Mouse (Mus musculus): ENCODE data around the gene 4930451I11Rik.

4930451I11Rik gene

DNA sequence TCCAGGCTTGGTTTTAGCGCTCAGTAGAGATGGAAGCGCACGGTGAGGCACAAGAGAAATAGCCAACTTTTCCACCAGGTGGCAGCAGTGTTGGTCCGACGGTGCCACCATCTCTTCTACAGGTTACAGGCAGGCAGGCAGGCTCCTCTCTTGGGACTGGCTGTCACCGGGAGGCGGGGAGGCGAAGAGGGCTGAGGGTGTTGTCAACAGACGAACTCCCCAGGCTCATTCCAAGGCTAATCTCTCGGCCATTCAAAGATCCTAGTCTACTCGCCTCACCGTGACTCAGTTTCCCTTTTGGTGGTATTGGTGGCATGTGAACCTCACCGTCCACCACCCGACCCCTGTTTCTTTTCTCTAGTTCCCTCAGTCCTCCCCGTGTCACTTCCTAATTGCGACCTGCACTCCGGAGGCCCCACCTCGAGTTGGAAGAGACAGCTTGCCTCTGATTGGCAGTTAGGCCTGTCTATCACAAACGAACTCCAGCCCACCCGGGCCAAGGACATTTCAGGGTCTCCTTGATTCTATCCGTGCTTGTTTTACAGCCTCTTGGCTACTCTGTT lies 678 bp upstream of the 4930451I11Rik start:
- DNase-seq: peak; percentile 88

DNA sequence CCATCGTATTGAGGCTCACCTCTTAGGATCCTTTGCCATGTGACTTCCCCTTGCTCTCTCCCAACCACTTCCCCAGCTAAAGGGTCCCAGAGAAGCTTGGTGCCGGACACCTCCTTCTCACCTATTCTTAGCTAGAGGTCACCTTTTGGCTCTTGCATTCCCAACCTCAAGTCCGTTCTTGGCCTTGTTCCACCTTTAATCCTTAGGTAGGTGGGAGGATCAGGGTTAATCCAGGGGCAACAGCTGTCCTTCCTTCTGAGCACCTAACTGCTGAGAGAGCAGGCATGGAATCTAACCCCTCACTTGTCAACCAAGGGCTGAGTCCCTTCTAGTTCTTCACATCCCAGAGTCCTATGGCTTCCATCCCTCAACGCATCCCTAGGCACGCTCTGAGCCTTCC lies 5.5 kb downstream of the 4930451I11Rik start:
- no peak for DNase-seq

DNA sequence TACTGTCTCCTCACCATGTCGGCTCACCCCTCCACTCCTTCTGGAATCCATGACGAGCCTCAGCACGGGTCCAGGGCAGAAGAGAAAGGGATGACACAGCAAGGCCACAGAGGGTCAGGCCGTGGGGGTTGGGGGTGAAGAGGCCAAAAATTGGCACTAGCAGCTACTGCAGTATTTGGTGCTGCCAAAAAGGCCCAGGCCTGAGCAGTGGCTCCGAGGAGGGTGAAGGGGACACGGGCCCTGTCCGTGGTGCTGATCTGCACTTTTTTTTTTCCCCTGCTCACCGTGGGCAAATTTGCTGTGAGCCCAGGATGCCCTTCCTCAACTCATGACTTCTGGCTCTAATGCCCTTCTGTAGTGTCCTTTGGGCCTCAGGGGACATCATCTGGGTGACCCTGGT lies 6.0 kb downstream of the 4930451I11Rik start:
- DNase-seq: no peak

DNA sequence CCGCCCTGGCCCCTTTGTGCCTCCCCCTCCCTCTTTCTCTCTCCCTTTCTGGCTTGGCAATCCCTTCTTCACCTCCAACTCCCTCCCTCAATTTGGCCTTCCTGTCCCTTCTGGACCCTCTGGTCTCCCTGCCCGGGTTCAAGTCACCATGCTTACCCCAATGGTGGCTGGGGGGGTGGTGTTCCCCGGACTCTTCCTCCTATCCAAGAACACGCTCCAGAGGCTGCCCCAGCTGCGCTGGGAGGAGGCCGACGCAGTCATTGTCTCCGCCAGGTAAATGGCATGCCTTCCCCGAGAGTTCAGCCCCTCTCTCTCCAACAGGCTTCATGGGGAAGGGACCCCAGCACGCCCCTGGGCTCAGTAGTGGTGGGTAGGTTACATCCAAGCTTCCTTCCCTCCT lies 7.5 kb downstream of the 4930451I11Rik start:
- no peak for DNase-seq

DNA sequence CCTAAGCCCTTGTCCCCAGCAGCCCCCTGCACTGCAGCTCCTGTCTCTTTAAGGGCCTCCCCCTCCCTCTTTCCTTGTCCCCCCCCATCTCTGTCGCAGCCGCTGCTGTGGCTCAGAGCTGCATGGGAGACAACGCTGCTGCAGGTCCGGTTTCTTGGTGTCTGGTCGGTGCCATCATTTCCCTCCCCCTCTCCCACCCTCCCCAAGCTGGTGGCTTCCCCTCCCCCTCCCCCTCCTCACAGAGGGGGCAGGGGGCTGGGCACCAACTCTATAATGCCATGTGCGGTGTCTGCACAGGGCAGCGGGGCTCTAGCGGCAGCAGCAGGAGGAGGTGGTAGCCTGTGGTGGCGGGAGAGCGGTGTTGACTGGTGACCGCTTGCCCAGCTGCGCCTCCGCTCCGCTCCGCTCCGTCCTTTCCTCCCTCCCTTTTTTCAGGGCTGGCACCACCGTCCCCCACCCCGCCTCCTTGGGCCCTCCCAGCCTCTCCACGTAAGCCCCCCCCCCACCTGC lies 8.2 kb downstream of the 4930451I11Rik start:
- no peak for DNase-seq

DNA sequence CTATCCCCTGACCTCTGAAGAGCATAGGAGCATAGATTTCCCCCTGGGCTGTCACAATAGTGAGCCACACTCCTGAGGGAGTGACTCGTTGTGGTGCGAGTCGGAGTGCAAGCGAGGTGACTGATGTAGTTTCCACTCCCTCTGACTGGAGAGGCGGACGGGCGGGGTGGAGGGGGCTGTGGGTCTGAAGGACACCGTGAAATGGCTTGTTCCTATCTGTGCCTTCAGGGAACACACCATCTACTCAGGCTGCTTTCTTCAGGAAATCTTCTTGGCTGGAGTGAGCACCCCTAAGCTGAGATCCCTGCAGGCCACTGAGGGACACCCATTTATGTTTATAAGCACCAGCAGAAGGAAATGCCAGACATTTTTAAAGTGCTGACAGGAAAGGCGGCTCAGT lies 8.7 kb downstream of the 4930451I11Rik start:
- DNase-seq: no peak

DNA sequence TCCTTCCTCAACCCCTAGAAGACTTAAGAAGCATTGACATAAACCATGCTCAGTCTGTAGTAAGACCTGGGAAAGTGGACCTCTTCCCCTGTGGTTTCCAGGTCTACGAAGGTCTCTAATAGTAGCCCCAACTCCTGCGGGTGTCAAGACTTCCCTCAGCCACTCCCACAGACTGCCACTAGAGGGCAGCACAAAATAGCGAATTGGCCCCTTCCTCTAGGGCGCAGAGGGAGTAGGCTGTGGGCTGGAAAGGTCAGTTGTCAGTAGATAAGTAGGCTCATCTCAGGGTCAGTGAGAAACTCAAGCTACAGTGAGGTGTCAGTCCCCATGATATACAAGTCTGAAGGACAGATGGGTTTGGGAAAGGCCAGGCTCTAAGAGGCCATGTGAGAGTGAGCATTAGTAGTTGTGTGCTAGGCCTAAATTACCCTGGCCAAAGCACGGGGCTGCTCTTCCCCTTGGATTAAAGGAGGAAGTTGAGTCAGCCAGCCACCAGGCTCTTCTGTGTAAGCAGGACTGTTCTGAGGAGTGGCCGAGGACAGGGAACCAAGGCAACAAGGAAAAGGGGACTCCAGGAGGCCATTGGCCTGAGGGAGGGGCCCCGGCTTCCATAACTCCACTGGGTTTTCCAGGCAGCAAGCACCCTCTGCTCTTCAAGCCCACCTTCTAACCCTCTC lies 9.5 kb downstream of the 4930451I11Rik start:
- peak; percentile 82 for DNase-seq

DNA sequence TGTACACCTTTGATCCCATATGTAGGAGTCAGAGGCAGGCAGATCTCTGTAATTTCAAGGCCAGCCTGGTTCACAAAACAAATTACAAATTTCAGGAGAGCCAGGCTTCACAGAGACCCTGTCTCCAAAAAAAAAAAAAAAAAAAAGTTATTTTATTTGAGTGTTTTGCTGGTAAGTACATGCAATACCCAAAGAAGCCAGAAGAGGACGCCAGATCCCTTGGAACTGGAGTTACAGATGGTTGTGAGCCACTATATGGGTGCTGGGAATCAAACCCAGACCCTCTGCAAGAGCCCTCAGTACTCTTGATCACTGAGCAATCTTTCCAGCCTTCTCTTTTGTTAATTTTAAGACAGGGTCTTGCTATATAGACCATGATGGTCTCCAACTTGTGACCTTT lies 12.6 kb downstream of the 4930451I11Rik start:
- DNase-seq: no peak

DNA sequence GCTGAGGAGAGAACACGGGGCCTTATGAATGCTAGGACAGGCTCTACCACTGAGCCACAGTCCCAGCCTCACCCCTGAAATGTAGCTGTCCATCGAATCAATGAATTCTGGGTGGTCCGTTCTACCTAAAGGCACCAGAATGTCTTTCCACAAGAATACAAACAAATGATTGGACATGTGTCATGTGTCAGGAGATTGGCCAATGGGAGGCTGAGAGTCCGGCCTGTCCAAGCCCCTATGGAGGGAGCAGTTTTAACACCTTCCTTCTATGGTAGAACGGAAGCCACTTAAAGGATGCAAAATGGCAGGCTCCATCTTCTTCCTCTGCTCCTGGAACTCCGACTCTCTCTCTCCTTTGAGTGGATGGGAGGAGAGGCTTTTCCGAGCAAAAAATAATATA lies 13.8 kb downstream of the 4930451I11Rik start:
- no peak for DNase-seq

DNA sequence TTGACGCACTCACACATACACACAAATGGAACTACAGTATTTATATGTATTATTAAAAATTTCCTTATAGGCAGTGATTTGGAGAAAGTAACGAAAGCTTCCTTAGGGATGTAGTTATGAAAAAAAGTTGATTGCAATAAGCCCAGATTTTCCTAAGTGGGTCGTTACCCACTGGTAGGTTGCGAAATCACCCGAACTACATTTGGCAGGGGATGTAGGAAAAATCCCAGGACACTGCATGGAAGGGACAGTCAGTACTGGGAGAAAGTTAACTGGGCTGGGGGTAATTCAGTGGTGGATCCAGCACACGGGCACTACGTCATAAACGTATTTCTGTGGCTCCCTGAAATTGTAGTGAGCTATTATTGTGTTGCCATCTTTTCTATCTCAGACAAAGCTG lies 14.9 kb downstream of the 4930451I11Rik start:
- DNase-seq: no peak

DNA sequence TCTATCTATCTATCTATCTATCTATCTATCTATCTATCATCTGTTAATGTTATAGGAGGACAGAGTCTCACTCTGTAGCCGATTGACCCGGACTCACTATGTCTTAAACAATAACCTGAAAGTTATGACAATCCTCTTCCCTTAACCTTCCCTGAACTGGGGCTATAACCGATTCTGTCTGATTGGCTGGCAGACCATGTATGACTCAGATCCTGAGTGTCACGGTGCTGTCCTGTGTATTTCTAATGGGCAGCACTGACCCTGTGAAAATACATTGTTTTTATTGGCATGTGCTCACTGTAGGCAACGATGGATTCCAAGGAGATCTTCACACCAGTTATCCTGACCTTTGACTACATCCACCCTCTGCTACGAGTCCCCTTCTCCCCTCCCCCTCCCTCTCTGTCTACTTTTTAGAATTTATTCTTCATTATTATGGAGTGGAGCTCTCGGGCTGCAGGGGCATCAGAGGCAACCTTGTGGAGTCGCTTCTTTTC lies 15.7 kb downstream of the 4930451I11Rik start:
- DNase-seq: no peak

DNA sequence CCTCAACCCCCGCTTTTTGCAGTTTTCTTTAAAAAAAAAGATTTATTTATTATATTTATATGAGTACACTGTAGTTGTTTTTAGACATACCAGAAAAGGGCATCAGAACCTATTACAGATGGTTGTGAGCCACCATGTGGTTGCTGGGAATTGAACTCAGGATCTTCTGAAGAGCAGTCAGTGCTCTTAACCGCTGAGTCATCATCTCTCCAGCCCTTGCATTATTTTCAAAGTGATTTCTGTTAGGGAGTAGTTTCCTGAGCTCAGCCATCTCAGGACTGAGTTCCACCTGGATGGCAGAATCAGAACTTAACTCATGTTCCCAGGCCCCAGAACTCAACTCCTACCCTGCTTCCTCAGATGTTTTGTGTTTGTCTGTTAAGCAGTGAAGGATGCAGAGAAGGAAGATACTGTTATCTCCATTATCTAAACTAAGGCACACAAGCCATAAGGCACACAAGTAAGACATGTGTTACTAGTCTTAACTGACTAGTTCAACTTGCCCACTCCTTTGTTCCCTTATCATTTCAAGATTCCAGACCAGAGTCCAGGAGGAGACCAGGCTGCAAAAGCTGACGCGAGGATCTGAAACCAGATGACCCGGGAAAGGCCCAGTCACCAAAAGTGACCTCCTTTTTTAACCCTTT lies 21.6 kb downstream of the 4930451I11Rik start:
- no peak for DNase-seq

DNA sequence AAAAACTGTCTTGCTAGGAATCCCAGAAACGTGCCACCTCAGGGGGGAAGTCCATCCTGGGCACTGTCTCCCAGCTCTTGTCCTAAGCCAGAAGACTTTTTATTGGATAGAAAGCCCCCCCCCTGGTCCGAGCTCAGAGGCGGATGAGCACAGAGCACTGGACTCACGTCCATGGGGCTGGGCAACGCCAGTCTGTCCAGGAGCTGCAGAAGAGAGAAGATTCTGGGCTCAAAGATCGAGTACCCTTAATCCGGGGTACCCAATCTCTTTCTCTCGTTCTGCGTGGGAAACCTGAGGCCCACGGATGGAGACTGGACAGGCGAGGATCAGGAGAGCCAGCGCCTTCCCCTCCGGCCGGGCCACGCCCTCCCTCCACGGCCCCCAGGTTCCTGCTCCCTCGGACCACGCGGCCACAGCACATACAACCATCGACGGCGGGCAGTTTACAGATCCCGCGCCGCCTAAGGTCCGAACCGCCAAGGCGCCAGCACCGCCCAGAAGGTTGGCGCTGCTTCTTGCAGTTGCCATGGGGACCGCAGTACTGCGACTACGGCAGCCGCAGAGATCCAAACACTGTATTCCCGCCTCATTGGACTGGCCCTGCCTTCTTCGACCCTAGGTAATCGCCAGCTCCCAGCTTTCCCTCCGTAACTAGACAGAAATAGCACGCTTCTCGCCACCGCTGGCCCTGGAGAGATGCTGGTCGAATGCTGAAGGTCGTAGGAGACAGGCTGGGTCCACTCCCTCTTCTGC lies 22.6 kb downstream of the 4930451I11Rik start:
- peak; percentile 94 for DNase-seq

DNA sequence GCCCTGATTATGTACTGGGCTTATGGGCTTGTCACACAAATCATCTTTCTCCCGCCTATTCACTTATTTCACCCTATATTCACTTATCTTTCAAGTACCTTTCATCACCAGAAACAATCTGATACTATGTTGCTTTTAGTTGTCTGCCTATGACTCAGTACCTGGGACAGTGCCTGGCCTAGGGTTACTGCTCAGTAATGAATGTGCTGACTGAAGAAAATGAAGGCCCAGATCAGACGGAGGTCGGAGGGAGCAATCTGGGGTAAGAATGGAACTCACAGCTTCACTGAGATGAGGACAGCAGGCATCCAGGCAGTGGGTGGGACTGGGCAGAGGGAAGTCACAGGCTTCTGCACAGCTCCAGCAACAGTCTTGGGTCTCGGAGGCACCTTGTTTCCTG lies 24.0 kb downstream of the 4930451I11Rik start:
- no peak for DNase-seq

DNA sequence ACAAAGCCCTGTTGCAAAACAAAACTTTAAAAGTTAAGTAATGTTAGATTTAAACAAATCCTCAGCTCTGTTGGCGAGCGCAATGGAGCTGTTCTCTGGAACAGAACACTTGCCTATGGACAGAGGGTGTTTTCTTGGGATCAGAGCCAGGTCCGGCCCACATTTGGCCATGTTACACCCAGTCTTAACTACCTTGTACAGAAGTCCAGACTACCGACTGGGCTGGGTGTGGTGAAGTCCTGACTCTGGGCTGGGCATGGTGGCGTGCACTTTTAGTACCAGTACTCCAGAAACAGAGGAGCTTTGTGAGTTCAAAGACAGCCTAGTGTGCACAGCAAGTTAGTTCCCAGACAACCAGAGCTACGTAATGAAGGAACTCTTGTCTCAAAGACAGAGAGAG lies 24.5 kb downstream of the 4930451I11Rik start:
- DNase-seq: peak; percentile 72

DNA sequence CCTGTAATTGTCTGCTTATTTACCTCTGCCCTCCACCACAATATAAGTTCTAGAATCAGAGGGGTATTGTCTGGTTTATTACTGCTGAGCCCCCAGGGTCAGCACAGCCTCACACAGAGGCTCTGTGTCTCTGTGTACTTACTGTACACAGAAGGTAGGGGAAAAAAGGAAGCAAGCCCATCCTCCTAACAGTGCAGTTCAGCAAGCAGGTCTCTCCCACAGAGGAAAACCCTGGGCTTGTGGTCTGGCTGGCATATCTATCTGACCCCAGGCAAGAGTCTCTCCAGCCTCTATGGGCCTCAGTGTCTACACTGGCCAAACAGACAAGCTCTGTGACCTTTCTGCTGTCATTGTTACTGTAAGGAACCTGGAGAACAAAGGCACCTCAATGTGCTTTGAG lies 27.7 kb downstream of the 4930451I11Rik start:
- no peak for DNase-seq

DNA sequence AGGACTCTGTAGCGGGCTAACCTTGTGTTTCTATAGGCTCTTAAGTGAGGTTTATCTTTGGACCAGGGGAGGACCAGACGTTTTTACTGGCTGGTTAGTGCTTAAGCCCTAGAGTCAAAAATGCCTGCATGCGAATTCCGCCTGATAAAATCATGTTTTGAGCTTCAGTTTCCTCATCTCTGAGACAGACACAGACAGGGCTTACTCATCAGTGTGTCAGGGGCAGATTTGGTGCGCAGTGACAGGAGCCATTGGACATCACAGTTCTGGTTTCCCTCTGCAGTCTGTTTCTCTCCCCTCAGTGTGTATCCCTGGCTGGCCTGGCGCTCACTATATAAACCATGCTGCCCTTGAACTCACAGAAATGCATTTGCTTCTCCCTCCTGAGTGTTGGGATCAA lies 28.3 kb downstream of the 4930451I11Rik start:
- no peak for DNase-seq

DNA sequence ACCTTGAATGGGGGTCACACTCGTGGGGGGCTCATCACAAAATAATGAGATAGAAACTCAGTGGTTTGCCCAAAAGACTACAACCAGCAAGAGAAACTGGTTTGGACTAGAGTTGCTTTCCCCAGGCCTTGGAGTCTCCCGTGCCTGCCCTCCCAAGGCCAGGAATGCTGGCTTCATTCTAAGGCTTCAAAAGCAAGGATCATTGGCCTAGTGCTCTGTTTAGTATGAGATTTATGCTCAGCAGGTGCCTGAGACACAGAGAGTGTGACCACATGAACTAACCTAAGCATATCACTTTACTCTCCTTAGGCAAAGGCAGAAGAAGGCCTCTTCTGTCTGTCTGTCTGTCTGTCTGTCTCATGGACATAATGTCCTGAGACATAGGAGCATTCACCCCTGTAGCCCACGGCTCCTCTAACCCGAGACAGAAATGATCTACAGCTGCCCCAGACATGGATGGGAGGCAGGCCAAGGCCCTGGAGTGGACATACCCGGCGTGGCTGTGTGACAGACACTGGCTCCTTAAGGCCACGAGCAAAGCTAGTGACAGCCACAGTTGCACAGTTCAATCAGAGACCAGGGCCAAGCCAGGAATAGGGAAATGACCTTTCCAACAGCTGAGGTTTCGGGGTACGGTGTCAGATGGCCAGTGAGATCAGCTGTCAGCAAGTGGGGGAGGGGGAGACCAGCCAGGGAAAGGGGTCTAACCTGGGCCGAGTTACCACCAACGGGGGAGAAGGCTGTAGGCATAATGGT lies 29.1 kb downstream of the 4930451I11Rik start:
- DNase-seq: no peak

DNA sequence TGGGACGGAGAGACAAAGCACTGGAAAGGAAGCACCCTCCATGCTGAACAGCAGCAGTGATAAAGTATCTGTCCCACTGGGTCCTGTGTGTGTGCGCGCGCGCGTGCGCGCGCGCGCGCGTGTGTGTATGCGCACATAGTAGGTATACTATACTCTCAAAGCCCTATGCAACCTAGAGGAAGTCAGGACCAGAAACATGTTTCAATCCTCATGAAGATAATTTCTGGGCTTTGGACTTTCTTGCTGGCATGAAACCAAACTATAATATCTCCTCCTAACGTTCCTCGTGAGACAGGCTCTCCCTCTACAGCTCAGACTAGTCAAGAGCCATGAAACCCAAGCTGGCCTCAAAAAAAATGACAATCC lies 30.4 kb downstream of the 4930451I11Rik start:
- no peak for DNase-seq

DNA sequence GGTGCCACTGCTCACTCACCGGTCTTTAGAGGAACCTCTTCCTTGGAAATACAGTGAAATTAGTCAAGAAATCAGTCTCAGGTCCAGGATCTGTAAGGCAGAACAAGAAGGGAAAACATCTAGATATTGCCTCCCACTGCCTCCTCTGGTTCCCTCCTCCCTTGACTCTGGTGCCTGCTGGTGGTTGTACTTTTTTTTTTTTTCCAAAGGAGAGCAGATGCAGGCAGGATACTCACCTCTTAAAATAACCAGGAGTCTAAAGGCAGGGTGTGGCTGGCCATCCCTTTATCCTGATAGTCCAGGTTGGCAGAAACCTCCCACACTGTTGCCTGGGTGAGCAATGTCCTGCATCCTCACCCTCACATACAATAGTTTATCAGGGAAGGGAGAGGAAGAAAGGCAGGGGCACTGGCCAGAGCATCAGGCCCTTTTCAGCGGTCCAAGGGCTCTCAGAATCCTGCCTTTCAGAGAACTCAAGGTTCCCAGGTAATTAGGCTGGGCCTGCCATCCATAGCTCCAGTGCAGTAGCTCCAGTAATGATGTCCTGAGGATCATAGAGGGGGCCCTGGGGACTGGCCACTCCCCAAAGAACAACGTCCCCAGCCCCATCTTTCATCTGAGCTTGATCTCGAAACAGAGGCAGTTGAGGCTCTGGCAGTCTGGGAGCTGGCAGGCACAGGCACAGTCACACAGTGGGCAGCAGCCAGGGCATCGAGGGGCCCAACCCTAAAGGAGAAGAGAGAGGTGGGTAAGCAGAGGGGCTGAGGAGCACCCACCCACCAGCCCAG lies 31.0 kb downstream of the 4930451I11Rik start:
- DNase-seq: no peak

DNA sequence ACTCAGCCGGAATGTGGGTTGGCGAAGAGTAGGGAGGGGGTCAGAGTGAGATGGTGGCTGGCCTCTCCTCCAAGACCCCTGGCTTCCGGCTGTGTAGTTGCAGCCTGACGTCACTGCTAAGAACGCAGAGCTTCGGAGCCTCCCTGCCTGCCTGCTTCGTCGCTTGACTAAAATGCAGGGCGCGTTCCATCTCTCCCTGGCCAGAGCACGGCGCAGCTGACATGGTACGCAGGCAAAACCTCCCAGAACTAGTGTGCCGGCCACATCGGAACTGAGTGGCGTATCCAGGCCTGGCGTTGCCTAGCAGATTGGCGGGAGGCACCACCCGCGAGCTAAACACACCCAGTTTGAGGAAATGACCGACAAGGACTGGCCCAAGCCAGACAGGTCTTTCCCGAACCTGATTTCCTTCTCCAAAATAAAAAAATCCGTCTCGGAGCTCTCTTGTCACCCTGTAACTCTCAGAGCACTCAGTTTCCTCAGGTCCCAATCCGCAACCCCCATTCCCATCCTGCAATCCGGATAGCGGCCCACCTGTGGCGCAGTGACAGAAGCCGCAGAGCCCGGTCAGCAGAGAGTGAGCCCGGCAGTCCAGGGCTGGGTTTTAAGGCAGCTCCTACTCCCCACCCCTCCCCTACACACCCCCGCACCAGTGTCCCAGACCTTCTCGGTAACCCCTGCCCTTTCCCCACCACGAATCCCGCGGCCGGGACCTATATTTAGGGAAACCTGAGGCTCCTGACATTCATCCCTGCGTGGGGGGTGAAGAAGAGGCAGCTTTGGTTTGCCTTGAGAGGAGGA lies 31.8 kb downstream of the 4930451I11Rik start:
- DNase-seq: no peak

Data from kidney, postnatal 14 days (tissue).